Mouse (Mus musculus) small intestine, adult 2 months (tissue): ENCODE results near the gene Il4ra.

Source experiments
- CTCF ChIP-seq: fragments of 200-500 bp; IDR thresholded peaks from 2 replicates; pipeline ENCODE4 v1.5.1; 2012; ENCODE audit warnings: low read depth, mild to moderate bottlenecking, control low read depth, inconsistent platforms, low read length, moderate library complexity, mixed read lengths; ENCODE audit not compliant: insufficient replicate concordance, insufficient read length; ENCODE audit errors: extremely low read depth
- POLR2A ChIP-seq: fragments of 200-500 bp; IDR thresholded peaks from 2 replicates; pipeline ENCODE4 v1.6.1; 2012; ENCODE audit warnings: low read depth, mild to moderate bottlenecking, control low read depth, inconsistent platforms, low read length, moderate library complexity

DNA sequence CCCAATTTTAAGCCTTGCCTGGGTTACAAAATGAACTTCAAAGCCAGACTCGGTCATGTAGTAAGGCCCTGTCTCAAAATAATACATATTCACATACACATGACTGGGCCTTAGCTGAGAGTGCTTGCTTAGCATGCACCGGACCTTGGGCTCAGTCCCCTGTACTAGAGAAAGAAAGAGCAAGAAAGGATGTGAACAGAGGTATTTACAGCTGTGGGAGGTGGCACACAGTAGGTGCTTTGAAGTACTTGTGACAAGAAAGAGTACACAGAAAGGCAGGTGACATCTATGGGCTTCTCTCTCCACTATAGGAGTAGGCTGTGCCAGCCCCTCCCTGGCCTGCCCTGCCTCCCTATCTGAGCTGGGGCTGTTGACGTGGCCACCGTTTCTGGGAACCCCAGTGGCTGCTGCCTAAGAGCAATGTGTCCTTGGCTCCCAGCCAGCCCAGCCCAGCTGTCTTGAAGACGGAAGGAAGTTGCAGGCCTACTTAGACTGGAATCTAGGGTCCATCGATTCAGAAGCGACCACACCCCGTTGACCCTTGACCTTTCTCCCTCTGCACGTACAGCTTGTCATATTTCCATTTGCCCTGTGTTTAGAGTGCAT, 9.3 kb downstream of the Il4ra start:
- TF ChIP-seq CTCF (no peak), POLR2A (no peak)
